Mouse (Mus musculus) inflammation-experienced regulatory T-cells (primary cell): ENCODE measurements around the gene Vmn1r167. TPM values are rescaled to one million over a fixed set of nuclear protein-coding genes. Genes with fewer than 3 reads are reported as not detected.

ENCODE experiments used
- polyA plus RNA-seq, 2 experiments: library from polyadenylated mRNA; unstranded; fragments of 100-300 nt; shearing (Covaris generic); gene quantifications; one replicate each; pipeline ENCODE4 v1.2.1; 2017

Vmn1r167 gene
- polyA plus RNA-seq: not detected

GRCm38 (mm10) chr7:23507106-23507505 is at the start of gene Vmn1r167:
Vmn1r167 (minus strand) TSS chr7:23507206.

GRCm38 (mm10) chr7:23539432-23539831 is 32.4 kb upstream of the Vmn1r167 start, which contains the start of gene Vmn1r168:
Vmn1r168 (plus strand) TSS chr7:23539732.

Other genes starting within 250 kb of the Vmn1r167 start
- gene Gm6902, start 228.3 kb downstream of the Vmn1r167 start, polyA plus RNA-seq: not detected
- under 1 TPM; 0.19 to 0.93 TPM for gene Nlrp4e, start 206.0 kb downstream of the Vmn1r167 start, polyA plus RNA-seq
- under 1 TPM; 0.05 to 0.61 TPM for gene Nlrp5, start 121.3 kb downstream of the Vmn1r167 start, polyA plus RNA-seq
- gene Vmn1r168, start 32.5 kb upstream of the Vmn1r167 start, polyA plus RNA-seq: not detected
- gene Vmn1r169, start 68.3 kb upstream of the Vmn1r167 start, polyA plus RNA-seq: under 1 TPM in 1 of 2 experiments, not detected in 1; 0.83 TPM
- not detected for gene Vmn1r170, start 99.0 kb upstream of the Vmn1r167 start, polyA plus RNA-seq
- gene Vmn1r171, start 123.5 kb upstream of the Vmn1r167 start, polyA plus RNA-seq: not detected
- not detected for gene Vmn1r172, start 151.1 kb upstream of the Vmn1r167 start, polyA plus RNA-seq
- under 1 TPM; 0.05 to 0.51 TPM for gene Vmn1r173, start 193.5 kb upstream of the Vmn1r167 start, polyA plus RNA-seq
- gene Vmn1r174, start 245.1 kb upstream of the Vmn1r167 start, polyA plus RNA-seq: under 1 TPM; 0.06 to 0.33 TPM